Mouse (Mus musculus) neutrophil, adult 5-6 weeks (primary cell): ENCODE results near the gene Camsap1. TPM values are rescaled to one million over a fixed set of nuclear protein-coding genes. Genes with fewer than 3 reads are reported as not detected.

Source experiments
- ATAC-seq: fragments of 151-379, 151-347 bp; 2 replicates; pipeline ENCODE4 v1.8.0; 2017; ENCODE audit warnings: mild to moderate bottlenecking, moderate TSS enrichment; ENCODE audit not compliant: insufficient number of reproducible peaks, poor library complexity, low FRiP score, severe bottlenecking; ENCODE audit errors: extremely low read depth
- total RNA-seq: library from RNA; stranded (forward); fragments of 200-1000 nt; gene quantifications from 2 replicates; pipeline ENCODE4 v1.2.3, GENCODE M21; 2017

Gene Camsap1
- 17.0 and 21.6 TPM in 2 replicates for total RNA-seq

GRCm38 (mm10) chr2:25983159-25983907, at the start of gene Camsap1:
TSS of gene Camsap1 (minus strand) at chr2:25983282.
- peak; percentile 98 for ATAC-seq

- ATAC-seq = no peak
Observed at GRCm38 (mm10) chr2:26030288-26030687, 47.2 kb upstream of the Camsap1 start.

- no peak; the same call in 1 of the 2 replicates for ATAC-seq
Observed at GRCm38 (mm10) chr2:26024138-26025075, 41.3 kb upstream of the Camsap1 start.

GRCm38 (mm10) chr2:26022626-26023025, 39.5 kb upstream of the Camsap1 start:
- no peak for ATAC-seq

- ATAC-seq = no peak
Observed at GRCm38 (mm10) chr2:26022258-26022565, 39.1 kb upstream of the Camsap1 start.

- peak; percentile 75 for ATAC-seq
Observed at GRCm38 (mm10) chr2:26021561-26022257, 38.6 kb upstream of the Camsap1 start, which contains the start of gene Ubac1. TSS of gene Ubac1 (minus strand) at chr2:26021747.

- ATAC-seq = no peak
Observed at GRCm38 (mm10) chr2:26020714-26021560, 37.9 kb upstream of the Camsap1 start.

- no peak for ATAC-seq
Observed at GRCm38 (mm10) chr2:26019923-26020322, 36.8 kb upstream of the Camsap1 start.

GRCm38 (mm10) chr2:26017326-26017725, 34.2 kb upstream of the Camsap1 start:
- no peak for ATAC-seq

GRCm38 (mm10) chr2:26013674-26014073, 30.6 kb upstream of the Camsap1 start:
- no peak for ATAC-seq

- ATAC-seq = no peak
Observed at GRCm38 (mm10) chr2:26011420-26011819, 28.3 kb upstream of the Camsap1 start.

GRCm38 (mm10) chr2:26002001-26002400, 18.9 kb upstream of the Camsap1 start:
- no peak for ATAC-seq

- ATAC-seq = no peak
Observed at GRCm38 (mm10) chr2:26001136-26001535, 18.1 kb upstream of the Camsap1 start.

GRCm38 (mm10) chr2:25997716-25998115, 14.6 kb upstream of the Camsap1 start:
- no peak for ATAC-seq

- no peak for ATAC-seq
Observed at GRCm38 (mm10) chr2:25994791-25995190, 11.7 kb upstream of the Camsap1 start.

- ATAC-seq = no peak
Observed at GRCm38 (mm10) chr2:25992285-25992684, 9.2 kb upstream of the Camsap1 start.

- no peak for ATAC-seq
Observed at GRCm38 (mm10) chr2:25989651-25990050, 6.6 kb upstream of the Camsap1 start.

GRCm38 (mm10) chr2:25987817-25988216, 4.7 kb upstream of the Camsap1 start:
- no peak for ATAC-seq

- no peak for ATAC-seq
Observed at GRCm38 (mm10) chr2:25986601-25987000, 3.5 kb upstream of the Camsap1 start.
